In genomic region chr19:52661009-52661408, GRCm38 (mm10) we compare ENCODE assay signal across 34 mouse cellular contexts.
DNase-seq lines count a peak whose midpoint lies in the region; ATAC-seq and TF ChIP-seq lines count a peak whose summit lies in the region.
"Had no signal": no experiment of that assay in that cellular context is flagged by ENCODE, and none has a peak within 500 bp of the region (broad histone marks: within the 10 kb centered on the region; RNA-seq: fewer than 3 reads in every experiment).

No protein-coding gene starts in this region.

- H3K4me1 ChIP-seq in forebrain, embryonic 14.5 days (ENCODE audit: control insufficient read depth, insufficient read depth, low read length): no peaks in the 10 kb centered on the region
- H3K4me1 ChIP-seq in forebrain, embryonic 11.5 days (replicated peaks; ENCODE audit: control insufficient read depth, insufficient read depth, low read length): no peaks in the 10 kb centered on the region
- no peaks in the 10 kb centered on the region for H3K4me1 ChIP-seq in intestine, postnatal 0 days (replicated peaks; ENCODE audit: control insufficient read depth, insufficient read depth, low read length)
- no peaks in the 10 kb centered on the region for H3K4me1 ChIP-seq in intestine, embryonic 16.5 days (ENCODE audit: control insufficient read depth, insufficient read depth, low read length)
- H3K4me1 ChIP-seq in embryonic facial prominence, embryonic 14.5 days (ENCODE audit: control insufficient read depth, insufficient read depth, low read length): no peaks in the 10 kb centered on the region
- H3K4me1 ChIP-seq: embryonic facial prominence, embryonic 15.5 days; heart, embryonic 12.5 days; limb, embryonic 10.5 days; limb, embryonic 15.5 days; liver, embryonic 13.5 days; megakaryocyte, embryonic 14.5 days; midbrain, embryonic 13.5 days; neural tube, embryonic 12.5 days had no signal

- ATAC-seq in forebrain, embryonic 14.5 days: peak; percentile 72; the same call in 1 of the 2 replicates
- no peak for ATAC-seq in forebrain, embryonic 11.5 days (replicated peaks; ENCODE audit: low FRiP score)
- no peak for ATAC-seq in intestine, postnatal 0 days
- ATAC-seq in intestine, embryonic 16.5 days: no peak
- 0 out of 2 replicates have a peak, but pooled peaks have one; percentile 47 for ATAC-seq in embryonic facial prominence, embryonic 14.5 days (ENCODE audit: low read depth)
- no peak for ATAC-seq in CD4-positive, CD25-positive, alpha-beta regulatory T cell, adult 4 months
- ATAC-seq: activated CD4-positive, CD25-positive, alpha-beta regulatory T cell, adult 4 months; inflammation-experienced regulatory T-cells, adult 6 months; lung, postnatal 0 days; midbrain, embryonic 13.5 days had no signal

- no peaks in the 10 kb centered on the region for H3K9me3 ChIP-seq in forebrain, embryonic 14.5 days (replicated peaks; ENCODE audit: control insufficient read depth, low read length)
- H3K9me3 ChIP-seq in forebrain, embryonic 11.5 days (ENCODE audit: control insufficient read depth, low read length): no peaks in the 10 kb centered on the region
- no peaks in the 10 kb centered on the region for H3K9me3 ChIP-seq in intestine, postnatal 0 days (ENCODE audit: control insufficient read depth)
- H3K9me3 ChIP-seq in intestine, embryonic 16.5 days (ENCODE audit: control insufficient read depth, low read length): no peaks in the 10 kb centered on the region
- H3K9me3 ChIP-seq in embryonic facial prominence, embryonic 14.5 days (ENCODE audit: control insufficient read depth, low read length): no peaks in the 10 kb centered on the region
- H3K9me3 ChIP-seq: embryonic facial prominence, embryonic 15.5 days; heart, embryonic 12.5 days; limb, embryonic 10.5 days; limb, embryonic 15.5 days; liver, embryonic 13.5 days; megakaryocyte, embryonic 14.5 days; midbrain, embryonic 13.5 days; neural tube, embryonic 12.5 days had no signal

- H3K36me3 ChIP-seq in forebrain, embryonic 14.5 days (ENCODE audit: control insufficient read depth, insufficient read depth, low read length): no peaks in the 10 kb centered on the region
- H3K36me3 ChIP-seq in forebrain, embryonic 11.5 days (ENCODE audit: control insufficient read depth, insufficient read depth, low read length): no peaks in the 10 kb centered on the region
- no peaks in the 10 kb centered on the region for H3K36me3 ChIP-seq in intestine, postnatal 0 days (ENCODE audit: control insufficient read depth, insufficient read depth)
- no peaks in the 10 kb centered on the region for H3K36me3 ChIP-seq in intestine, embryonic 16.5 days (ENCODE audit: control insufficient read depth, insufficient read depth, low read length)
- H3K36me3 ChIP-seq in embryonic facial prominence, embryonic 14.5 days (ENCODE audit: control insufficient read depth, insufficient read depth, low read length): no peaks in the 10 kb centered on the region
- H3K36me3 ChIP-seq: embryonic facial prominence, embryonic 15.5 days; heart, embryonic 12.5 days; limb, embryonic 10.5 days; limb, embryonic 15.5 days; liver, embryonic 13.5 days; midbrain, embryonic 13.5 days; neural tube, embryonic 12.5 days had no signal

- no peak overlapping the region for H3K4me3 ChIP-seq in forebrain, embryonic 14.5 days (ENCODE audit: low read depth, low read length)
- no peak overlapping the region for H3K4me3 ChIP-seq in forebrain, embryonic 11.5 days (ENCODE audit: low read depth, low read length)
- no peak overlapping the region for H3K4me3 ChIP-seq in intestine, postnatal 0 days (ENCODE audit: low read depth, low read length)
- no peak overlapping the region for H3K4me3 ChIP-seq in intestine, embryonic 16.5 days (ENCODE audit: low read length)
- H3K4me3 ChIP-seq in embryonic facial prominence, embryonic 14.5 days (ENCODE audit: low read depth, low read length): no peak overlapping the region
- H3K4me3 ChIP-seq: embryonic facial prominence, embryonic 15.5 days; gastrocnemius, adult 2 months; heart, embryonic 12.5 days; limb, embryonic 10.5 days; limb, embryonic 15.5 days; liver, embryonic 13.5 days; megakaryocyte, embryonic 14.5 days; midbrain, embryonic 13.5 days; neural tube, embryonic 12.5 days had no signal

- H3K27ac ChIP-seq in forebrain, embryonic 14.5 days (ENCODE audit: low read depth, low read length): no peak overlapping the region
- H3K27ac ChIP-seq in forebrain, embryonic 11.5 days (ENCODE audit: low read depth, low read length): no peak overlapping the region
- H3K27ac ChIP-seq in intestine, postnatal 0 days (ENCODE audit: low read depth, low read length): no peak overlapping the region
- H3K27ac ChIP-seq in intestine, embryonic 16.5 days (ENCODE audit: low read length): no peak overlapping the region
- H3K27ac ChIP-seq in embryonic facial prominence, embryonic 14.5 days (replicated peaks; ENCODE audit: low read depth, low read length): no peak overlapping the region
- H3K27ac ChIP-seq: embryonic facial prominence, embryonic 15.5 days; gastrocnemius, adult 2 months; limb, embryonic 10.5 days; limb, embryonic 15.5 days; liver, embryonic 13.5 days; midbrain, embryonic 13.5 days; neural tube, embryonic 12.5 days had no signal

- H3K27me3 ChIP-seq in forebrain, embryonic 14.5 days (replicated peaks; ENCODE audit: control insufficient read depth, insufficient read depth, low read length): no peaks in the 10 kb centered on the region
- no peaks in the 10 kb centered on the region for H3K27me3 ChIP-seq in forebrain, embryonic 11.5 days (ENCODE audit: control insufficient read depth, insufficient read depth, low read length)
- H3K27me3 ChIP-seq in intestine, postnatal 0 days (replicated peaks; ENCODE audit: control insufficient read depth, insufficient read depth, low read length): no peaks in the 10 kb centered on the region
- no peaks in the 10 kb centered on the region for H3K27me3 ChIP-seq in intestine, embryonic 16.5 days (replicated peaks; ENCODE audit: control insufficient read depth, insufficient read depth, low read length)
- no peaks in the 10 kb centered on the region for H3K27me3 ChIP-seq in embryonic facial prominence, embryonic 14.5 days (replicated peaks; ENCODE audit: control insufficient read depth, insufficient read depth, low read length)
- H3K27me3 ChIP-seq: embryonic facial prominence, embryonic 15.5 days; heart, embryonic 12.5 days; limb, embryonic 15.5 days; liver, embryonic 13.5 days; megakaryocyte, embryonic 14.5 days; midbrain, embryonic 13.5 days; neural tube, embryonic 12.5 days had no signal

- H3K4me2 ChIP-seq in forebrain, embryonic 14.5 days (ENCODE audit: low read length): no peak overlapping the region
- no peak overlapping the region for H3K4me2 ChIP-seq in forebrain, embryonic 11.5 days (ENCODE audit: low read depth, low read length, severe bottlenecking)
- no peak overlapping the region for H3K4me2 ChIP-seq in intestine, postnatal 0 days (replicated peaks; ENCODE audit: low read depth)
- no peak overlapping the region for H3K4me2 ChIP-seq in intestine, embryonic 16.5 days (ENCODE audit: low read depth, low read length)
- no peak overlapping the region for H3K4me2 ChIP-seq in embryonic facial prominence, embryonic 14.5 days (ENCODE audit: low read depth, low read length)
- H3K4me2 ChIP-seq: embryonic facial prominence, embryonic 15.5 days; heart, embryonic 12.5 days; limb, embryonic 15.5 days; liver, embryonic 13.5 days; midbrain, embryonic 13.5 days; neural tube, embryonic 12.5 days had no signal

- DNase-seq in forebrain, embryonic 14.5 days (ENCODE audit: low spot score): peak; percentile 63
- DNase-seq in forebrain, embryonic 11.5 days (ENCODE audit: low spot score): no peak
- peak; percentile 22 for DNase-seq in brain, adult 2 months (ENCODE audit: low read depth, low spot score)
- DNase-seq in embryonic facial prominence, embryonic 14.5 days (ENCODE audit: low spot score): peak; percentile 53
- DNase-seq in T-cell, adult 2 months (ENCODE audit: low spot score): no peak
- DNase-seq: adrenal gland, adult 2 months; adrenal gland, postnatal 36 days; cerebellum, adult 9-10 months; embryo, embryonic 11 days; gastrocnemius, adult 2 months; gastrocnemius, postnatal 36 days; heart, adult 18-20 months; heart, postnatal 4 days; kidney, adult 2 months; kidney, postnatal 36 days; layer of hippocampus, postnatal 36 days; liver, embryonic 13.5 days; lung, adult 18-20 months; lung, postnatal 4 days; retina, postnatal 1 day; right cerebral cortex, postnatal 14 days had no signal

- TF ChIP-seq CTCF in intestine, postnatal 0 days (IDR thresholded peaks at IDR 0.05; ENCODE audit: low read depth): 0 out of 2 replicates have a peak, but pooled peaks have one; percentile 3

- WGBS in forebrain, embryonic 14.5 days: 61% methylated on average over 5 of the region's 5 CpGs
- 83% methylated on average over 5 of the region's 5 CpGs for WGBS in forebrain, embryonic 11.5 days
- WGBS in intestine, postnatal 0 days: 73% methylated on average over 5 of the region's 5 CpGs
- 74% methylated on average over 5 of the region's 5 CpGs for WGBS in intestine, embryonic 16.5 days
- 48% methylated on average over 5 of the region's 5 CpGs for WGBS in embryonic facial prominence, embryonic 14.5 days

- no peak overlapping the region for H3K9ac ChIP-seq in forebrain, embryonic 14.5 days (ENCODE audit: low read length)
- no peak overlapping the region for H3K9ac ChIP-seq in forebrain, embryonic 11.5 days (ENCODE audit: low read length)
- no peak overlapping the region for H3K9ac ChIP-seq in intestine, postnatal 0 days (ENCODE audit: low read depth, low read length)
- no peak overlapping the region for H3K9ac ChIP-seq in intestine, embryonic 16.5 days (ENCODE audit: low read depth, low read length)
- no peak overlapping the region for H3K9ac ChIP-seq in embryonic facial prominence, embryonic 14.5 days (ENCODE audit: low read depth, low read length)
- H3K9ac ChIP-seq: embryonic facial prominence, embryonic 15.5 days; heart, embryonic 12.5 days; limb, embryonic 15.5 days; liver, embryonic 13.5 days; midbrain, embryonic 13.5 days; neural tube, embryonic 12.5 days had no signal

Comparison
In these comparisons a context has a peak if more than half of its experiments do, and no peak if none do; other contexts are left out.
1. ATAC-seq: peak in forebrain, embryonic 14.5 days (single experiment) and embryonic facial prominence, embryonic 14.5 days (single experiment); none in forebrain, embryonic 11.5 days (single experiment), intestine, postnatal 0 days (single experiment), intestine, embryonic 16.5 days (single experiment) and CD4-positive, CD25-positive, alpha-beta regulatory T cell, adult 4 months (single experiment).
2. DNase-seq: peak in forebrain, embryonic 14.5 days (single experiment), brain, adult 2 months (single experiment) and embryonic facial prominence, embryonic 14.5 days (single experiment); none in forebrain, embryonic 11.5 days (single experiment) and T-cell, adult 2 months (single experiment).